Mouse (Mus musculus) thymus, postnatal 14 days (tissue): ENCODE measurements around the gene Amph.
A peak's percentile ranks its signal among the peaks of the same experiment; 100 is the strongest.

Experiments
- DNase-seq: peaks from one replicate; pipeline ENCODE4 v3.0.0; 2021

The Amph gene

DNA sequence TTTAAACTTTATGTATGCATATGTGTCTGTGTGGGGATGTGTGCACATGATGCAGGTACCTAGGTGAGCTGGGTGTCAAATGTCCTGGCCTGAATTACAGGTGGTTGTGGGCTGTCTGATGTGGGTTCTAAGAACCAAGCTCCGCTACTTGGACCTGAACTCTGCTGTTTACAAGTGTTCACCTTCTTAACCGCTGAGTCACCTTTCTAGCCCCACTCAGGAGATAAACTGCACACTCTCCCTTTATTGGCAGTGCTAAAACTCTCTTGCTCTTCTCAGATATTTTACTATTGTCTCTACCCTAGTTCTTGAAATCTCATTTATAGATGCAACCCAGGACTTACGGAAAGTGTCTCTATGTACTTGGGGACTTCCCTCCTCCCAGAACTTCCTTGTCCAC is 199.5 kb downstream of the Amph start:
- no peak for DNase-seq

DNA sequence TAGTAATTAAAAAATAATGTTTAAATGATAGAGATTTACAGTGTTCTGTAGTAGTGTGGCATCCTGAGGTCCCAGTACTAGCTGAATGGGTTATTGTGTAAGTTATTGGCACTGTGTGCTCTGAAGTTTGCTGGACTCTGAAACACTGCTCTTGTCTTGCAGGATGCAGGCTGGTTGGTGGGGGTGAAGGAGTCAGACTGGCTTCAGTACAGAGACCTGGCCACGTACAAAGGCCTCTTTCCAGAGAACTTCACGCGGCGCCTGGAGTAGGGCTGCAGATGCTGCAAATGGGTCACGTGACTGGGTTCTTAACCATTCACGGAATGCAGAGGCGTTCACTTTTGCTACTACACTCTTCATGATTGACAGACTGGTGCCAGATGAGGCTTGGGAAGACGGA is 201.6 kb downstream of the Amph start:
- DNase-seq = no peak

DNA sequence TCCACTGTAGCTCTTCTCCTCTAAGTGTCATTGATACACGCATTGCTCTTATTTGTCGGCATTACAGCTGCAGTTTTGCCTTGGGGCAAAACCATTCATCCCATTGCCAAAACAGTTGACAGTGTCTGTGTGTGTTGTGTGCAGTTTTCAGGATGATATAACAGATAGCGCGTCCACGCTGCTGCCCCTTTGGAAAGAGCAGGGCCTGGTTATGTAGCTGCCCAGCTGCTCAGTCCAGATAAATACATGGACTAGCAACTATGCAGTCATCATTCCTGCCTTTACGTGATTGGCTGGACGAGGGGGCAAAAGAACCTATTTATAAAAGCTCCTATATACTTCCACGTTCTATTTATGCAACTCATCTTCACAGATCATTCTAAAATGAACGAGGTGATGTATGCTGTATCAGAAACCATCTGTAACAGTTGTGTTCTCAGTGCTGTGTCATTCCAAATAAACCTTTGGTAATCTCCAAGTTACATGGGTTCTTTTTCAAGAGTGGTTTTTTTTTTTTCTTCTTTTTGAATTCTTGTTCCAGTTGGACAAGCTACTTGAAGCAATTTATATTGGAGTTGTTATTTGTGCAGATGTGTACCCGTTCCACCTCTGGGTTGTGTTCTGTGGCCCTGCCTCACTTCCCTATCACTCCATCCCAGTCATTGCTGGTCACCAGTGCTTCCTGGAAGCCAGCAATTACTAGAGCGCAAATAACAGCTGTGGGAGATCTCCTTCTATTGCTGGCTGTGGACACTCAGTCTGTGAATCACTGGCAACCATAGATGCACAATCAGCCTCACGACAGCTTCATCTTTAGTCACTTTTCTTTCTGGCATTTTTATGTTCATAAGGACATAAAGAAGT is 202.7 kb downstream of the Amph start:
- DNase-seq = no peak

DNA sequence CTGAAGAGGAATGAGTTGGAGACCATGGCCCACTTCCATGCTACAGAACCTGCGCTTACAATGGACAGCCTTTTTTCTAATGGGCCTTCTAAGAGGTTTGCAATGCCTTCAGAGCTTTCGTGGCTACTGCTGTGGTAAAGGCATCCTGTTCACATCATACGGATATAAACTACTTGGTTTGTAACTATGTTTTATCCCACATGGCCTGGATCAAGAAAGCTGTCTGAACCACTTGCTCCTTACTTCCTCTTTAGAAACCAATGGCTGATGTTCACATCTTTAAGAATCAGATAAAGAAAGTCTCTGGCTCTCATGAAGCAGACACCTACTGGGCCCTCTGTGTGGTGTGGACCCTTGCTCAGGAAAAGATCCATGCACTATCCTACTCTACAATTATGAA is 204.1 kb downstream of the Amph start:
- no peak for DNase-seq

DNA sequence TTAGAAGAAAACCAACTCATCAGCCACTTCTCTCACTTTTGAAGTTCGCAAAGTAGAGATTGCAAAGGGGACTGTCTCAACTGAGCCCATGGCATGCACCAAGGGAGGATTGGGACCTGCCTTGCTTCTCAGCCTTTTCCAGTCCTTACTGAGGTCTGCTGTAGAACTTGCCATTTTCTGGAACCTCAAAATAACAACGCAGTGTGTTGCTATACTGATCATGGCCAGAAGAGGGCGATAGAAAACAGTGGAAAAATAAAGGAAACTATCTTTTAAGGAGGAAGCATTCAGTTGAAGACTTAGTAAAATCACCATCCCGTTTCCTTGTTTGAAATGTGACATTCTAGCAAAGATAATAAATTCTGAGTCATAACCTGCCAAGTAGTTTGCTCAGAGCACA is 210.5 kb downstream of the Amph start:
- DNase-seq = peak; percentile 53

DNA sequence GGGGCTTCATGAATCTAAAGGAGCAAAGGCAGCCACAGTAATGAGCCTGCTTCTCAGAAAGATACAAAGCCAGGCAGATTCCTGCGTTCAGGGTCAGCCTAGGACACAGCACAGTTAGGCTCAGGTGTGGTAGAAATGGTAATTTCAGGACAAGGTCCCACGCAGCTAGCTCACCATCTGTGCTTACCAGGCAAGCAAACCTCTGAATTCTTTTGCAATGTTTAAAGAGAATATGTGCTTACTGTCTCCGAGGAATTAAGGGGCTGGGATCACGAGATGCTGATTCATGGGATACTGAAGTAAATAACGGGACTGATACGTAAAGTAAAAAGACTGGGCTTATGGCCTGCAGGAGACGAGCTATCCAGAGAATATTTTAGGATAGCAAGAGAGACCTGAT is 212.6 kb downstream of the Amph start:
- DNase-seq = no peak

DNA sequence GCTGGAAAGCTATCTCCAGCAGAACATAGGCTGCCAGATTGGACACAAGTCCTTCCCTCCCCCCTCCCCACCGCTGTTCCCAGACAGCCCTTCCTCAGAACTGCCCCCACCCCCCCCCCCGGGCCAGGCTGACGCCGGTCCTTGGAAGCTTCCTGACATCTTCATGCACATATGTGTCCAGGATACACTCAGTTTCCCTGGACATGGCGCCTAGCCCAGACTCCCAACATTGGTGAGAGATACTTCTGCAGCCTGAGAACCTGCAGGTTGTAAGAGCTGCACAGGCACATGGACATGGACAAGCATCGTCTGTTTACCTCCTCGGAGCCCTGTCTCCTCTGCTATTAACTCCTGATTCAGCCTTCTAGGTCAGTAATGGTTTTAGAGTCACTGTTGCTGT is 213.1 kb downstream of the Amph start:
- no peak for DNase-seq

DNA sequence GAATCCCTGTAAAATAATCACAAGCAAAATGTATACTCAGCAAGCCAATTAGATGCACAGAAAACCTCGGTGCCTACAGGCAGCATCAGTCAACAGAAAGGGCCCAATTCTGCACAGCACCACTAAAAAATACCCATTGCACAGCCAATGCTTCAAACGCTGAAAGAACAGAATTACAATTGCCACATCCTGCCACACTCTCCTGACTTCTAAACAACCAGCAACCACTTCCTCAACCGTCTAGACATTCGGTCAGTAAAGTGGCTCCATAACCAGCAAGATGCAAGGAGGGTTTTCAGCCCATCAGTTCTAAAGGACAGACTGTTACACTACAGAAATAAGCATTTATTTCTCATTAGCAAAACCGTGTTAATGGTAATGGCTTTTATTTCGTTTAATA is 214.1 kb downstream of the Amph start:
- DNase-seq = peak; percentile 66

DNA sequence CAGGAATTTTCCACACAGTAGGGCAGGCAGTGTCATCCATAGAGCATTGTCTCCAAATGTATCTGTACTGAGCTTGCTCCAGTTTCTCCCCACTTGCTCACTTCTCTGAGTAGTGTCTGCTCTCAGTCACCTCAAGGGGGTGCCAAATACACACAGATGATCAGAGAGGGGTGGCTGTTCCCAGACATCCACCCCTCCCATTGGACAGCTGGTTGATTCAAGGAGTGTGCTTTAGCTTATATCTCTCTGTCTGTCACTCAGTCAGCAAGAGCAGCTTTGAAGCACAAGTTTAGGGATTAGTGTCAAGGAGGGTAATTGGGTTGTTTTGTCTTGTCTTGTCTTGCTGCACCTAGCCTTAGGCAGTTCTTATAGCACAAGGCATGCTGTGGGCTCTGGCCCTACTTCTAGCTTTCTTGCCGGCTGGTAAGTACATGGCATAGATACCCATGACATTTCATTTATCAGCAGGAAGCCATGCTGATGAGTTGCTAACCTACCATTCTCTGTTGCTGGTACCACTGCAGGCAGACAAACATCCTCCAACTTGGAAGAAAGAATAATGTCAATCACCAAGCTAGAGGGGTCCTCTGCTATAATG is 229.8 kb downstream of the Amph start:
- peak; percentile 76 for DNase-seq

DNA sequence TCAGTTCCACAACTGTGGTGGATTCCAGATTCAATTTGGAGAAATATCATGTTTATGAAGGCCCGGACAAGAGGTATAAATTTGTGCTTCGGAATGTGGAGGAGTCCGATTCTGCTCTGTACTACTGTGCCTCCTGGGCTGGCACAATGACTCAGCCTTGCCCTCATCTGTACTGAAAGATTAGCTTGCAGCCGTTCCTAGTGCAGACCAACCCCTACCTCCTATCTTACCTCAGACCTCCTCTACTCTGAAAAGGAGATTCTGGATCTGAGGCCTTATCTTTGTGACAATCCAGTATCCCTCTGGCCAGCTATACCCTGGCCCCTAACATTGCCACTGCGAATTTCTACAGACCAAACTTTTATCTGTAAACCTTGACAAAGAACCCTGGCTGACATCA is 230.3 kb downstream of the Amph start:
- DNase-seq = no peak

DNA sequence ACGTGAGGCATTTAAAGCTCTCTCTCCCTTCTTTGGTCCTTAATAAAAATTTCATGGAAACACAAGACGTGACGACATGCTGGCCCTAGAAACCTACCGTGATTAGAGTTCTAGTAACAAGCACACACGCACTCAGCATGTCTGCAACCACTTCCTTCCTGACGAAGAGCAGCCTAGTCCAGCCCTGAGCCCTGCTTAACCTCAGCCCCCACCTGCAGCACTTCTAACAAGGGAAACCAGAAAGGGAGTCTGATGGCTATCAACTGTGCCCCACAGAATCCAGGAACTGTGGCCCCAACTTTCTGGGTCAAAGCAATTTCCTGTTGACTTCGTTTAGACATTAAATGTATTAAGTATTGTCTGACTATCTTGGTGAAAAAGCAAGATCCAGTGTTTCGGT is 234.3 kb downstream of the Amph start:
- DNase-seq = peak; percentile 68

DNA sequence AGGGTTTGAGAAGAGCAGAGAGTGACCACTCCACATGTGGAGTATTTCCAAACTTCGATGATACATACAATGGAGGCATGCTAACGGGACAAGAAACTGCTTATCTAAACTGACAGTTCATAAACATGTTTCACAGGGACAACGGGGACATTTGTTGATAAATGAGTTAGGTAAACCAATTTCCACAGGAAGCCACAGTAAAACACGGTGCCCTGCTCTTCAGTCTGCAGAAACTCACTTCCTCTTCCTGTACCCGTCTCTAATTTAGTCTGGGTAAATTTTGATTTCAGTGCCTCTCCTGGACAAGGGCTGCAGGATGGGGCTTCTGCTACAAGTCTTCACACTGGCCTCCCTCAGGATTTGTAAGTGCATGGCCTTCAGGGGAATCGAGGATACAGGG is 242.0 kb downstream of the Amph start:
- no peak for DNase-seq

DNA sequence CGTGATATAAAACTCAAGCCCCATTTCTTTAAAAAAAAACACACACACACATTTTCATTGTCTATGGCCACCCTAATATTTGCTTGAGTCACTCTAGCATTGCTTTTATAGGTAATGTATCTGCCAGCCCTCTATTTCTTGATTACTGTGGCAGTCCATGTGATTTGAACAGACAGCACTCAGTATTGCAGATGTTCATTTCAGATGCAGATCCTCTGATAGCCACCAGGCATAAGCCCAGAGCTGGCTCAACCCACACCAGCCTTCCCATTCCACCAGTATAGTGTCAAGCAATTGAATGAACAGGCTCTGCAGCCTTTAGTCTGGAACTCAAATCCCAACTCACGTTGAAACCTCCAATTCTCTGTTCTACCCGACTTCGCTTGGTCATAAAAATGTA is 246.8 kb downstream of the Amph start:
- DNase-seq = no peak

DNA sequence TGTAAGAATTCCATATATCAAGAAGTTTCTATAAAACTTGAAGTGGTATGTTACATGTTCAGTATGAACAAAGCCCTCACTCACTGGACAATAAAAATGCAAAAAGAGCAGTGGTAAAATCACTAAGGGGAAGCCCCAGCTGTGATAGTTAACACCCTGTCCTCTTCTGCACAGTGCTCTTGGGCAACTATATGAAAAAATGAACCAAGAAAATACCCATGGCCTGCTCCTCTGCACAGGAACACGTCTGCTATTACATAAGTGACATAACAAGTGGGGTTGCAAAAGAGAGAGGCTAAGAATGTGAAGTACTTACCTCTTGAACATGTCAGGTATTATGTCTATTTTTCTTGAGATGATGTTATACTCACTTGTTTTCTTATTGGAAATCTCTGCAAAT is 247.5 kb downstream of the Amph start:
- no peak for DNase-seq
